Mouse (Mus musculus) heart, adult 2 months (tissue): ENCODE measurements around the gene Plekha7.

Experiments
- CTCF ChIP-seq: fragments of 200-600 bp; IDR thresholded peaks from 2 replicates; pipeline ENCODE4 v1.8.1; 2022; ENCODE audit warnings: antibody characterized with exemption, mild to moderate bottlenecking, moderate library complexity
- EP300 ChIP-seq: fragments of 200-500 bp; IDR thresholded peaks from 2 replicates; pipeline ENCODE4 v1.6.1; 2011; ENCODE audit warnings: low read depth, low read length, control low read depth; ENCODE audit not compliant: insufficient read depth
- POLR2A ChIP-seq: fragments of 200-500 bp; IDR thresholded peaks from 2 replicates; pipeline ENCODE4 v1.6.1; 2011; ENCODE audit warnings: mild to moderate bottlenecking, low read depth, low read length, control low read depth; ENCODE audit not compliant: insufficient read depth

DNA sequence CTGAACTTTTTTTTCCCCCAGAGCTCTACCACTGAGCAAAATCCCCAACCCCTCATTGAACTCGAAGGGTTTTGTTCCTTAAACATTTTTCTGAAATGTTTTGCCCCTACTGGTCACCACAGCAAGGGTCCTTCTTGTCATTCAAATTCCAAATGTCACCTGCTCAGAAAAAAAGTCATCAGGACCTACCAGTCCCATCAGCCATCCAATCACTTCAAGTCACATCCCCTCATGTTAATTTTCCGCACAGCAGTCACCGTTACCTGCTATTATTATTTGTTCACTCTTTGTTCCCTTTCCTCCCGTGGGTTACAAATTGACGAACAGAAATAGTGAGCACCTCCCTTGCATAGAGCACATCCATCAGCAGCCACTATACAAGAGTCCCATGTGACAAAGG lies 1.6 kb downstream of the Plekha7 start:
- TF ChIP-seq CTCF (no peak), POLR2A (no peak), EP300 (no peak)
